Comparison of ENCODE assay signal across 15 mouse cellular contexts in the genomic region with DNA sequence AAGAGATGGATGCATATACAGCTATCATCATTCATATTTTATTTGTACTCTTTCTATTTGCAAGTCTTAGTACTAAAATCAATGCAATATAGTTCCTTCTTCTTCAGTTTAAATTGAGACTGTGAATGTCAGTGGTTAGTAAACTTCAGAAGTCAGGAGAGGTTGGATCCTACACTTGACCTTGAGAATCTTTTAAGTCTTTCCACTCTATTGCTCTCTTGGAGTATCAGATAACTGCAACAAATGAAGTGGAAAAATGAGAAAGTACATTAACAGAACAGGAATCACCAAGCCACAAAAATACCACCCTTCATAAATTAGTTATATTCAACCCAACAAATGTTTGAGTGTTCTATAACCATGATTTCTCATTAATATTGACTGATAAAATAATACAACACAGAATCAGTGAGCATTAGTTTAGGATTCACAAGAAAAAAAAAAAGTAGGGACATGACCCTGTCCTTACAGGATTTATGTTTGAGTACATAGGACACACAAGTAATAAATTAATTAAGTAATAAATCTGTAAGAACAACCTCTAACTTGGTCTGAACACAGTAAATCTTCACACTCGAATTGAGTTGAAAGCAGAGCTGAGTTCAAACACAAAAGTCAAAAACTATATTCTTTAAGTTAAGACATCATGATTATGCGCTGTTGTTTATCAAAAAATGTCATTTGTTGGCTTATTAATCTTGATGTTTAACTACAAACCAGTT.
"Had no signal": no experiment of that assay in that cellular context is flagged by ENCODE, and none has a peak within 500 bp of the region (broad histone marks: within the 10 kb centered on the region; RNA-seq: fewer than 3 reads in every experiment).

No protein-coding gene starts in this region.

- DNase-seq: retina, postnatal 1 day; right cerebral cortex, adult 18-20 months; right cerebral cortex, postnatal 14 days; right cerebral cortex, postnatal 25 days; right cerebral cortex, postnatal 4 days; spleen, adult 18-20 months; thymus, adult 18-20 months; thymus, adult 2 months; thymus, postnatal 14 days; thymus, postnatal 25 days; thymus, postnatal 36 days; thymus, postnatal 4 days had no signal

- H3K9me3 ChIP-seq: neural tube, embryonic 15.5 days; stomach, embryonic 15.5 days had no signal

- H3K4me3 ChIP-seq: neural tube, embryonic 15.5 days; stomach, embryonic 15.5 days had no signal

- H3K36me3 ChIP-seq: neural tube, embryonic 15.5 days; stomach, embryonic 15.5 days had no signal

- H3K27me3 ChIP-seq: neural tube, embryonic 15.5 days; stomach, embryonic 15.5 days had no signal

- H3K4me2 ChIP-seq: neural tube, embryonic 15.5 days; stomach, embryonic 15.5 days had no signal

- H3K9ac ChIP-seq: neural tube, embryonic 15.5 days; stomach, embryonic 15.5 days had no signal

- H3K27ac ChIP-seq: neural tube, embryonic 15.5 days; stomach, embryonic 15.5 days; stomach, postnatal 0 days had no signal

- H3K4me1 ChIP-seq: neural tube, embryonic 15.5 days; stomach, embryonic 15.5 days had no signal
